Mouse (Mus musculus) cerebellum, adult (tissue): ENCODE data around the gene Ldlr.
"Not testable (repeated sequence)": the region's sequence is repeated elsewhere in the genome, so short reads cannot be mapped to it uniquely, and the experiment has no call there.

Experiments
- ATAC-seq: cut with Nextera tagmentation; 2 replicates; pipeline ENCODE4 v1.9.2; 2017; ENCODE audit warnings: mild to moderate bottlenecking, moderate library complexity, mixed read lengths; ENCODE audit not compliant: insufficient number of reproducible peaks, low FRiP score, low TSS enrichment

Gene Ldlr

DNA sequence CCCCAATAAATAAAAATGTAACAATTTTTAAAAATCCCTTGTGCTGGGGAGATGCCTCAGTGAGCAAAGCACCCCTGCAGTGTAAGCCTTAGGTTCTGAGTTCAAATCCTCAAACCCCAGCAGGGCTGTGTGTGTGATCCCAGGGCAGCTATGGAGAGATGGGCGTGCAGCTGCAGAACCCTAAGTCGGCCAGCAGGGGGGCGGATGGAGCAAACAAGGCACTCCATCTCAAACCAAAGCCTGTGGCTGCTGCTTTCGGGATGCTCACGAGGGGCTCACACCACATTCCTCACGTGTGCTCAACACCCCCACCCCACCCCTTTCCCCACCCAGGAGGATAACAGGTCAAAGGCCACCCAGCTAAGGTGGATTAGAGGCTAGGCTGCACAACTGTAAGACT is 63.6 kb downstream of the Ldlr start:
- 0 out of 2 replicates have a peak, but pooled peaks have one; percentile 45 for ATAC-seq

DNA sequence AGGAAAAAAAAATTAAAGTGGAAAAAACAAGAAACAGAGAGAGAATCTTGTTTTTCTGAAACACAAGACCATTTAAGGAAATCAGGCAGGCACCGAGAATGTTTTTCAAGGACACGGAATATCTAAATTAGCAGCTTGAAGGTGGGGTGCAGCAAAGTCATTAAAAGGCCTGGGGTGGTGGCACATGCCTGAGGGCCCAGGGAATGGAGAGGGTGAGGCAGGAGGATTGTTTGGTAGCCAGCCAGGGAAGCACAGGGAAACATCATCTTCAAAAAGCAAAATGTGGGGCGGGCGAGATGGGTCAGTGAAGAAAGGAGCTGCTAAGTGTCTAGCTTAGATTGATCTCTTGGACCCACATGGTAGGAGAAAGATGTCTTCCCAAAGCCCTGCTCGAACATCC is 64.4 kb downstream of the Ldlr start:
- no peak for ATAC-seq

DNA sequence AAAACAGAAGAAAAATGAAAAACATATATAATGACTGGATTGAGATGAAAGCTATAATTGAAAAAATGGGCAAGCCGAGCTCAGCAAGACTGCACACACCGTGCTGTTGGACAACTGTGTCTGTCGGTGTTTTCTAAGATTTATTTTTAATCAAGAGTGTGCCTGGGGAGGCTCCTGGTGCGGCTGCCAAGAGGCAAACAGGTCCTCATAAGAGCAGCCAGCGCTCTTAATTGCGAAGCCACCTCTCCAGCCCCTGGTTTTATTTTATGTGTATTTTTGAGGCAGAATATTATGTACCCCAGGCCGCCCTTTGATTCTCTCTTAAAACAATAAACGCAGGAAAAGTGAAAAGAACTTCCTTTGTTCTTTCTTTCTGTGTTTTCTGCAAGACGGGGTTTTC is 65.0 kb downstream of the Ldlr start:
- no peak for ATAC-seq

DNA sequence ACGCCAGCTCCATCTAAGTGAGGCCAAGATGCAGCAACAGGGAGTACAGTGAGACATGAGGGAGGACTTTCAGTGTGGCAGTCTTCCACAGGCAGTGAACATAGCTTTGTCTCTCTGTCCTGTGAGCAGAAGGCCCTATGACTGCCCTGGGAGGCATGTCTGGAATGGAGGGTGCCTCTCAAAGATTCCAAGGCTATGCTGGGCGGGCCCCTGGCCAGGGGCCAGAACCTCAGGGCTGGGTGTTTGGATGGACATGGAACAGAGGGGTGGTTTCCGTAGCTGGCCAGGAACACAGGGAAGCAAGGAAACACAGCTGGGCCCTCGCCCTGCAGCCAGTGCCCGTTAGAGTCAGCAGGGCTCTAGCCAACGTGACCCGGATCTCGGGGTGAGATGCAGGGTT is 68.6 kb downstream of the Ldlr start:
- ATAC-seq = no peak

DNA sequence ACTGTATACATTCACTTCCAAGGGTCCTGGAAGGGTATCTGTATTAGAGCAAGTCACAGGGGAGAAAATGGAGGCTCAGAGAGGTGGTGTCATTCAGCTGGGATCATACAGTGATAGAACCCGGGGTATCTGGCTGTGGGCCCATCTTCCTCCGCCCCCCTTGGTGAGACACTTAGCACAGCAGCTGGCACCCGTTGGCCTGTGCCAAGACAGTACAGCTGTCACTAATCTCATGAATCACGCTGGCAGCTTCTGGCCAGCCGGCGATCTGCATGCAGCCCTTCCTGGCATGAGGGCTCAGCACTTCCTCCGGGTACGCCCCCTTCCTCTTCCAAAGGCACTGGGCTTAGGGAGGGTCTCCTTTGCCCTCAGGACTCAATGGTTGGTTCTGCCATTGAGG is 69.4 kb downstream of the Ldlr start:
- ATAC-seq = no peak

DNA sequence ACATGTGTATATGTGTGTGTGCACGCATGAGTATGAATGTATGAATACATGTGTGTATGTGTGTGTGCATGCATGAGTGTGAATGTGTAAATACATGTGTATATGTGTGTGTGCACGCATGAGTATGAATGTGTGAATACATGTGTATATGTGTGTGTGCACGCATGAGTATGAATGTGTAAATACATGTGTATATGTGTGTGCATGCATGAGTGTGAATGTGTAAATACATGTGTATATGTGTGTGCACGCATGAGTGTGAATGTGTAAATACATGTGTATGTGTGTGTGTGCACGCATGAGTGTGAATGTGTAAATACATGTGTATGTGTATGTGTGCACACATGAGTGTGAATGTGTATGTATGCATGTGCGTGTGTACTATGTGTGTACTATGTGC is 70.2 kb downstream of the Ldlr start:
- not testable (repeated sequence) for ATAC-seq

DNA sequence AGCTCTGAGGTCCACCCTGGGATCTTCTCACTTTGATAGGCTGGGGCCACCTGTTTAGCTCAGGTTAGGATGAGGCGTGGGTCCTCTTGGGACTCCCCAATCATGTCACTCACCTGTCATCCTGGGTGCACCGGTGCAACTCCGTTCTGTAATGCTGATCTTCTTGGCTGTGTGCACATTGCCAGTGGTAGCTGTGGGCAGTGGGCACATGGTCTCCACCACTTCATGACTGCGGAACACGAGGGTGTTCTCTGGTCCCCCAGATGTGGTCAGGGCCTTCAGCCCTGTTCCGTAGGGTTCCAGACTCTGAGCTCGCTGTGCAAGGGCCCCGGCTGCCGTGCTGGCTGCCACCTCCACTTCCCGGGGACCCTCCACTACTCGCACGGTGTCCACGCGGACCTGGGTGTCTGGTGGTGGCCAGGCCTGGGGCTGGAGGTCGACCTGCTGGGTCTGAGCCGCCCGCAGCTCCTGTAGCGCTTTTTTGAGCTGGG is 71.1 kb downstream of the Ldlr start:
- ATAC-seq = no peak

DNA sequence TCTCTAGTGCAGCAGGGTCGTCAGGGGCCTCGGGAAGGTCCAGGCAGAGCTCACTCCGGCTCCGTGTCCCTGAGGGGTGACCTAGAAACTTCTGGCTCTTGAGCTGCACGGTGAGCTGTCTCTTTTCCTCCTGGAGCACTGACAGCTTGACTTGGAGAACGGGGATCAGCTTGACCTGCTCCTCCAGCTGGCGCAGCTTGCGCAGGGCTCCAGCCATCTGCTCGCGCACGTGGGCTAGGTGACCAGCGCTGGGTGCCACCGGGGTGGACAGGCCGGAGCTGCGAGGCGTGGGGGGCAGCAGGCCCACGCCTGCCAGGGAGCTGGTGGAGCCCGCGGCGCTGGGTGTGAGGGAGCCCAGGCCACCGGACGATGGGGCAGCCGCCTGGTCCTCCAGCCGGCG is 71.6 kb downstream of the Ldlr start:
- ATAC-seq = peak; percentile 57

DNA sequence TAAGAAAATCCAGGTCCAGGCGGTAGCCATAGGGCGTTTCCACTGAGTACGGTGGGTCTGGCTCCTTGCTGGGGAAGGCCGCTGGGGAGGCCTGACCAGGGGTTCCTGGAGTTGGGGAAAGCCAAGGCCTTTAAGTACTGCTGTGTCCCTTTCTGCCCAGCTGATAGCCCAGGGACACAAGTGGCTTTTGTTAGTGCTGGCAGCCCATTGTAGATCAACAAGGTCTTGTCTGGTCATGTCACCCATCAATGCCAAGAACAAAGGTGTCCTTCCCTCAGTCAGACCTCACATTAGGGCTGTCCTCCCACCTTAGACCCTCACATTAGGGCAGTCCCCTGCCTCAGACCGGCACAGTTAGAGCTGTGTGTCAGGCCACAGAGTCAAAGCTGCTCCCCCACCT is 72.3 kb downstream of the Ldlr start:
- ATAC-seq = no peak

DNA sequence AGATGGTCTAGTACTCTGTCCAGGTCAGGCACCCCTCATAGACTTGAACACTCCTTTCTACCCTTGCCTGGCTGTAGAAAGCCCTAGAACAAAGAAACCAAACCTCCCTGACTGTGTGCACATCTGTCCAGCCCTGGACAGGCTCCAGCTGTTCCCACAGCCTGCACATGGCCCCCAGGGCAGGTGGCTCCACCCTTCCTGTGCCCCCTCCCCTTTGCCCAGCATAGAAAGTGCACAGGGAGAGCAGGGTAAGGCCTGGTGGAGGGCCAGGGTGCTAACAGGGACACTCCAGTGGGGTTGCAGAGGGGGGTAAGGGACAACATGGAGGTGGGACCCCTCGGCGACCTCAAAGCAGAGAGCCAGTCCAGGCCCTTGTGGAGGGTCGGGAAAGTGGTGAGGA is 73.0 kb downstream of the Ldlr start:
- ATAC-seq = no peak

DNA sequence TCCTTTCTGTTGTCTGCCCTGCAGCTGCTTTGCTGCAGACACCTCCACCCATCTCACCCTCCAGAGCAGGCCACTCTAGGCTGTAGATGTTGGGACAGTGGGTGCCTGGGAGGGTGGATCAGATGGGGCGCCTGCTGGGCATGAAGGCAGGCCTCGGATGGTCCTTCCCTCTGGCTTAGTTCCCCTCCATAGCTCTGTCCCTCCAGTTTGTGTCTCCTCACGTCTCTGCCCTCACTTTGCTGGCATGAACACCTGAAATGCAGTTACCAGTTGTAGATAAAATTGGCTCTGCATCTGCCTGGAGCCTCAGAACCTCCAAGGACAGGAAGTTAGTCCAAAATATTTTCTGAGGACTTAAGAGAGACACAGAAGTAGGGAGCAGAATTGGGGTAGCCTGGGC is 73.6 kb downstream of the Ldlr start:
- no peak for ATAC-seq

DNA sequence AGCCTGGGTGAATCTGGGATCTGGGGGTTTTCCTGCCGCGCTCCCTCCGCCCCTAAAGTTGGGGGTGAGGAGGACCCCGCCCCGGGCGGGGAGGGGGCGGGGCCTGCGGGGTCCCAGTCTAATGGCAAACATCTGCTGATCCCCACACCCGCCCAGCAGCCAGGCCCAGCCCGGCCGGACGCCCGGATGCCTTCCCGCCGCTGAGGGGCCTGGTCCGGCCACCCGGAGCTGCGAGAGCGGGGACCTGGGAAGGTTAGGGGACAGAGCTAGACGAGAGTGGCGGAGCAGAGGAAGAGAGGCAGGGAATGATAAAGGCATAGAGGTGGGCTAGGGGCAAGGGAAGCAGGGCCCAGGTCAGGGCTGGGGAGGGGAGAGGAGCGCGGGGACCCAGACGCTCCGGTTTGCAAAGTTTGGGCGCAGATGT is 74.7 kb downstream of the Ldlr start:
- no peak for ATAC-seq

DNA sequence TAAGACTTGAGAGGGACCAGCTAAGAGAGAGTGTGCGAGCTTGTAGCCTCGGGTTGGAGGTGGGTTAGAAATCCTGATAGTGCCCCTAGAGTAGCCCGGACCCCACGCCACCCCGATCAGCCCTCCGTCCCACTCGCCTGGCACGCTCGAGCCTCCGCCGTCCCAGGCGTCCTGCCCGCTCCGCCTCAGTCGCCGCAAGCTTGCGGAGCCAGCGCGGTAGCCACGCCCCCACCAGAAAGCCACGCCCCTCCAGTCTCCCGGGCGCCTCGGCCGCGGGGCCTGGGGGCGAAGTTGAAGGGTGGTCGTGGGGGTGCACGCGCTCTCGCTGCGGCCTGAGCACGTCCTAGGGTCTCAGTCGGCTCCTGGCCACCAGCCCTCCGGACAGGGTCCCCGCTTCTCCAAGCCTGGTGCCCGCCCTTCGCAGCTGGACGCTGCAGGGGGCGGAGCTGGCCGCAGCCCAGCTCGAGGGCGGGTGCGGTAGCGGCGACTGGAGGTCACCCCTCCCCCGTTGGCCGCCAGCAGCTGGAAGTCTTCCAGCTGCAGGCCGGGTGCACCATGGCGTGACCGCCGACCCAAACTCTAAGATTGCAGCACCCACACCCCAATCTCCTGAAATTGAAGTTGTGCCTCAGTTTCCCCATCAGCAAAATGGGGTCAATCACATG is 75.2 kb downstream of the Ldlr start, which contains the start of gene Kank2:
Kank2 (minus strand) TSS at position 400 of the 665 bp plus-strand sequence.
- no peak for ATAC-seq

DNA sequence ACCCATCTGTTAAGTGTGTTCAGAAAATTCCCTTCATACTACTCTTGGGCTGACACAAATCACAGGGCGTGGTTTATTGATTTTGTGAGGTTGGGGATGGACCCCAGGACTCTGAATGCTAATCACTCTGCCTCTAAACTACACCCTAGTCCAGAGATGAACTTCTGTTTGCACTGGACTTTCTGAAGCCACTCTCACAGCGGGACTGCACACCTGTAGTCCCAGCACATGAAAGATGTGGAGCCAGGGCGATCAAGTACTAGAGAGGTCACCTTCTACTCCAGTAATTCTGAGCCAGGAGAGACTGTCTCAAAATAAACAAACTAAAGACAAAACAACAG is 75.7 kb downstream of the Ldlr start:
- no peak for ATAC-seq
